Mouse (Mus musculus): ENCODE measurements at regions not wholly inside any gene's neighbourhood (a gene's known extent, or its start where the extent isn't known, plus 50 kb on each side); places are given as distances from the start of the nearest gene placed in this dataset.

DNA sequence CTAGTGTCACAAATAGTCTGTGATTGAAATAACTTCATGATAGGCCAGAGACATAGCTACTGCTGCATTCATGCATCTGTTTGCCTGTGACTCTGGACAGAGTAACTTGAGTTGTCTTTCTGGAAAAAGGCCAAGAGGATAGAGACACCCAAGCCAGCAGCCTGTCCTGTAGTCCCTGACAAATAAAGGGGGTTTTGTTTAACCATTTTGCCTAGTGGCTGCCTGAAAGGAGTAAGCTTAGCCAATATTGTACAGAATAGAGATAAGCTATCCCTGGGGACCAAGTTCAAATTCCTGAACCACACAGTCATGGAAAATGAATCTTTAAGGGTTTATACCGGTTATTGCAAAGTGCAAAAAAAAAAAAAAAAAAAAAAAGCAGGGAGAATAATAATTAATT lies 372.8 kb upstream of the Epha7 start:
- no peak for TF ChIP-seq EP300 (IDR thresholded peaks at IDR 0.05; ENCODE audit: insufficient read depth, low read depth, low read length)
- TF ChIP-seq POLR2A (IDR thresholded peaks at IDR 0.05; ENCODE audit: insufficient read depth, low read length): no peak

All from ES-Bruce4 (cell line).